Mouse (Mus musculus): ENCODE results near the gene Lclat1.

DNA sequence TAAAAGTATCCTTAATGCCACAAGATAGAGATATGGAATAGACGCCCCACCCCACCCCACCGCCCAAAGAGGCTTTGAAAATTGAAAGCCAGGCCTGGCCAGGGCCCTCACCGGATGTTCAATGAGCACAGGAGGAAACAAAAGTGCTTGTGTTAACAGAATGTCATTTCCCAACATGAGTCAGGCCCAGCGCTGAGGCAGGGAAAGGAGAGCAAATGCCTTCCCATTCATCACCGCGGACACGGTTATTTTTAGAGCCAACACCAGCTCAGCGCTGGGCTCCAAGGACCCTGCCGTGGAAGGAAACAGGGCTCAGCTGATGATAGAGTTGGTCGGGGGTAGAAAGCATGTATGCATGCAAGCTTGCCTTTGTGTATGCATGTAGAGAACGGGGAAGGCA is 40.4 kb upstream of the Lclat1 start:
- no peak for TF ChIP-seq CTCF (IDR thresholded peaks at IDR 0.05)
- TF ChIP-seq POLR2A (IDR thresholded peaks at IDR 0.05; ENCODE audit: insufficient read depth, low read depth, low read length) = no peak

All from heart, adult 2 months (tissue).